Mouse (Mus musculus) stomach, postnatal 0 days (tissue): Measurements from ENCODE around the gene Gmds.

Source experiments
- CTCF ChIP-seq: IDR thresholded peaks from 2 replicates; pipeline ENCODE4 v1.5.1; 2016; ENCODE audit warnings: antibody characterized with exemption, low read depth, mild to moderate bottlenecking, moderate library complexity
- EP300 ChIP-seq: optimal IDR thresholded peaks from 2 replicates; pipeline ENCODE3; 2016; ENCODE audit warnings: antibody characterized with exemption

- no peak for TF ChIP-seq CTCF
- TF ChIP-seq EP300, result no peak
Measured at GRCm38 (mm10) chr13:31958346-31959335, 379.9 kb downstream of the Gmds start.
